Mouse (Mus musculus): Measurements from ENCODE around the gene Adra2c. TPM values are rescaled to one million over a fixed set of nuclear protein-coding genes. Genes with fewer than 3 reads are reported as not detected.

Gene Adra2c
- polyA plus RNA-seq (2012) = not detected in 2 replicates

DNA sequence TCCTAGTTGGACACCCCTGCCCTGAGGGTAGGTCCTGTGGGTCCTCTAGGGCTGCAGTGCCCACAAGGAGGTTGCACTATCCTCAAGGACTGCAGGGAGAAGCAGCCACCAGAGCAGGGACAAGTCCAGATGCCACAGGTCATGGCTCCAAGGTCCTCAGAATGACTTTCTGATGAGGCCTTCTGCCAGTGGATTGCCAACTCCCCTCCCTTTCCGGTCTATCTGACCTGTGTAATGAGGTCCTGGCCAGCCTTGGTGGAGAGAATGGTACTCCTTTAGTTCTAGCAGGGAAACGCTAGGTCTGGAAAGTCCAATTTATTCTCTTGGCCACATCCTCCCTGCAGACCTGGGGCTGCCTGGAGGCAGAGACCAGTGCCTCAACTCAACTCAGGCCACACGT, at the start of gene Adra2c:
Gene Adra2c (plus strand): TSS at position 301 of the 400 bp plus-strand sequence.
- Histone ChIP-seq H3K27me3 (ENCODE audit: control insufficient read depth) (peaks cover 66% of the 10 kb centered on the region), H3K36me3 (ENCODE audit: control insufficient read depth) (no peaks in the 10 kb centered on the region), H3K4me3 (replicated peaks) (no peak within 1 kb of the TSS), H3K4me1 (ENCODE audit: control insufficient read depth) (no peaks in the 10 kb centered on the region), H3K9me3 (ENCODE audit: control insufficient read depth, low read length) (peaks cover 6% of the 10 kb centered on the region; the same call in 1 of the 2 replicates)
- TF ChIP-seq TAL1 (IDR thresholded peaks at IDR 0.05; ENCODE audit: low read length) = no peak
- TF ChIP-seq GATA1 (IDR thresholded peaks at IDR 0.05; ENCODE audit: low read length) = no peak

DNA sequence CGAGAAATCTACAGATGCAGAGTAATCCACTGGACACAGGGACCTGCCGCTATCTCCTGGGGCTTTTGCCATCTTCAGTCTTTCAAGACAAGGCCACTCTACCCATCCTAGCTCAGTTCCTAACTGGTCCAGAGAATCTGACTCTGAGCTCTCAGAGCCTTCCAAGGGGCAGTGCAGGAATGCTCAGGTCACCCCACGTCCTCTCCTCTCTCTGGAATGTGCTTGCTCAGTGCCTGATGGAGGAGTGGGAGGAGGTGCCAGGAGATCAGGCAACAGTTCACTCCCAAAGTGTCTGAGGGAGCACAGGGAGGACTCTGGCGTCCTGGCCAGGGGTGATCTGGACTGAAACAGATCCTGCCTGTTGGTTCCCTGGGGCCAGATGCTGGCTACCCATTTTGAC, 45.0 kb upstream of the Adra2c start:
- no peak overlapping the region for H3K4me3 ChIP-seq (replicated peaks)

DNA sequence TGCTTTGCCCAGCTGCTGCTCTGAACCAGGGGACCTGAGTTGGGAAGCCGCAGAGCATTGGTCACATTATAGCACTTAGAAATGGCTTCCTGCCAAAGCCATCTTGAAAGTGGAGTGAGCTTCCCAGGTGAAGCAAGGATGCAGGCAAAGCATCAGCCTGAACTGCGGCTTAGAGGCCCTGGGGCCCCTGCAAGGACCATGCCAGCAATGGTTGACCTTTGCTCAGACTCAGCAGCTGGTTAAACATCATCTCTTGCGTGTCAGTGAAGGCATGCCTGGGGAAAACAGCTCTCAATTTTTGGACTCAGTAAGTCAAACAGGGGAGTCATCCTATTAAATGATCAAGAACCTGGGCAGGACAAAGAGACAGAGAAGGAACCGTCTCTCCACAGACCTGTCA, 40.4 kb upstream of the Adra2c start:
- Histone ChIP-seq H3K4me1 (ENCODE audit: control insufficient read depth) (no peaks in the 10 kb centered on the region), H3K9me3 (ENCODE audit: control insufficient read depth, low read length) (no peaks in the 10 kb centered on the region), H3K4me3 (replicated peaks) (no peak overlapping the region), H3K27me3 (ENCODE audit: control insufficient read depth) (no peaks in the 10 kb centered on the region), H3K36me3 (ENCODE audit: control insufficient read depth) (no peaks in the 10 kb centered on the region)
- TF ChIP-seq GATA1 (IDR thresholded peaks at IDR 0.05; ENCODE audit: low read length) (no peak), TAL1 (IDR thresholded peaks at IDR 0.05; ENCODE audit: low read length) (no peak)

More for the DNA sequence above, 45.0 kb upstream of the Adra2c start:
- Histone ChIP-seq H3K4me1 (ENCODE audit: control insufficient read depth) (no peaks in the 10 kb centered on the region), H3K27me3 (ENCODE audit: control insufficient read depth) (no peaks in the 10 kb centered on the region), H3K36me3 (ENCODE audit: control insufficient read depth) (no peaks in the 10 kb centered on the region), H3K9me3 (ENCODE audit: control insufficient read depth, low read length) (no peaks in the 10 kb centered on the region)
- TF ChIP-seq GATA1 (IDR thresholded peaks at IDR 0.05; ENCODE audit: low read length) = no peak
- TF ChIP-seq TAL1 (IDR thresholded peaks at IDR 0.05; ENCODE audit: low read length) = no peak

DNA sequence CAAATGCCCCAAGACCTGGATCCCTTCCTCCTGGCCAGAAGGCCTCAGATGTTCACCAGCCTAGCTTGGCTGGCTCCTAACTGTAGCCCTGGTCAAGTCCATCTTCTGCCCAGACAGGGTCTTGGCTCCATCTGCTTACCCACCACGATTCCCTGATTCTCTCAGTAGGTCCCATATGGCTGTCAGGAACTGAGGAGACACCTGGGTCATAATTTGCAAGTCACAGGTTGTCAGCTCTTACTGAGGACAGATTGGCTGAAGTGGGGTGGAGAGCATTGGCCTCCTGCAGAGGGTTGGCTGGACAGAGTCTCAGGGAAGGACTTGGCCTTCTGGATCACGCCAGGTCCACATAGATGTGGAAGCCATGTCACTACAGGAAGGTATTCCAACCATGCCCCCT, 39.5 kb upstream of the Adra2c start:
- Histone ChIP-seq H3K9me3 (ENCODE audit: control insufficient read depth, low read length) (no peaks in the 10 kb centered on the region), H3K36me3 (ENCODE audit: control insufficient read depth) (no peaks in the 10 kb centered on the region), H3K4me3 (replicated peaks) (no peak overlapping the region), H3K4me1 (ENCODE audit: control insufficient read depth) (no peaks in the 10 kb centered on the region), H3K27me3 (ENCODE audit: control insufficient read depth) (no peaks in the 10 kb centered on the region)
- no peak for TF ChIP-seq TAL1 (IDR thresholded peaks at IDR 0.05; ENCODE audit: low read length)

DNA sequence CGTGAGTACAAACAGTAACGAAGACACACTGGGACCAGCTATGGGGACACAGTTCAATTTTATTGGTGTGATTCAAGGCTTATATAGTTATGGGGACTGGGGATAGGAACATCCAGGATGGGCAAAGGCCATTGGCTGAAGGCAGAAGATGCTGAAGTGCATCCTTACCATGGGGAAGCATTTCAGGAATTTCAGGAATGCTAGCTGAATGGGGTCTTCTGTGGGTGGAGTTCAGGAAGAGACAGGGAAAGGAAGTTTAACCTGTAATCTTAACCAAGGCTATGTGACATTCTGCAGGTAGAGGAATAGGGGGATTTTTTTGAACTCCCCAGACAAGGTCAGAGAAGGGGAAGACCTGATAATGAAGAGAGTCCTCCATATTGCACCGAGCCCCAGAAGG, 36.6 kb upstream of the Adra2c start:
- Histone ChIP-seq H3K4me3 (replicated peaks) (no peak overlapping the region), H3K9me3 (ENCODE audit: control insufficient read depth, low read length) (no peaks in the 10 kb centered on the region), H3K36me3 (ENCODE audit: control insufficient read depth) (no peaks in the 10 kb centered on the region), H3K27me3 (ENCODE audit: control insufficient read depth) (no peaks in the 10 kb centered on the region), H3K4me1 (ENCODE audit: control insufficient read depth) (no peaks in the 10 kb centered on the region)
- TF ChIP-seq GATA1 (IDR thresholded peaks at IDR 0.05; ENCODE audit: low read length) = no peak
- no peak for TF ChIP-seq TAL1 (IDR thresholded peaks at IDR 0.05; ENCODE audit: low read length)

DNA sequence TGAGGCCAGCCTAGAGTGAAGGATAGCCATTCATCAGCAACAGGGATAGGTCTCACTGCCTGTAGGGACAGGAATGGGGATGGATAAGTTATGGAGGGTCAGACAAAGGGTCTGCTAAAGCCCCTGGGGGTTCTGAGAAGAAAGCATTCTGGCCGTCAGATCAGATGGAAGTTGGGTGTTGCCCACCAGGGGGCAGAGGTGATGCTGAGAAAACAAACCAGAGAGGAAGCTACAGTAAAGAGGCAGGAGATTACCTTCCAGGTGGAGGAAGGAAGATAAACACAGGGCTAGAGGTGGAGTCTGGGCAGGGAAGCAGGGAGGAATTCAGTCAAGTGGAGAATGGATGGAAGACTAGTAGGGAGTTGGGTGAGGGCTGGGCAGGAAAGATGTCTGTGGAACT, 33.9 kb upstream of the Adra2c start:
- Histone ChIP-seq H3K27me3 (ENCODE audit: control insufficient read depth) (no peaks in the 10 kb centered on the region), H3K4me3 (replicated peaks) (no peak overlapping the region)

DNA sequence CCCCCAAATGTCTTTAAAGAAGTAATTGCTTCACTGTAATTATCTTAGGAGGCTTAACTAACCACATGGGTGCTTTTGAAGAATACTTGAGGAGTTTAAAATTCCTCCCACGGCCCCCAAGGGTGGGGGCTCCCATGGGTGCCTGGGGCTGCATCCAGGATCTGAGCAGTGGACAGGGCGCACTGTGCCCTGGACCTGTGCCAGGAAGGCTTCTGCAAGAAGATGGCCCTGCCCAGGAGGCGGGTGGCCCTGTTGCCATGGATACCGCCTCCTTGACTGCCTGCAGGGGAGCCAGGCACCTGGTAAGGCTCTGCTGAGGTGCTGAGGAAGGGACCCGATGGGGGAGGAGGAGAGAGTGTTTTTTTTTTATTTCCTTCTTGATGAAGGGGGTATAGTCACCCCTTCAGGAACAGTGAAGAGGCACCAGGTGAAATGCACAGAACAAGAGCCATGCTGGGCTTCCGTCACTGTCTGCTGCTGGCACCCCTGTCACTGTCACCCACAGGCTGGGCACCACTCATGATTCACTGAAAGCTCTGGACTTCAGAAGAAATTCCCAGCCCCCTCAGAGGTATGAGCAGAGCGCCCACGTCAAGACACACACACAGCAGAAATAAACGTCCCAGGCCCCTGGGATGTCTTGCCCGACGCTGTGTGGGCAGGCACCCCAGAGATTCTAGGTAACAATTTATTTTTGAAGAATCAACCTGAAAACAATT, 32.4 kb upstream of the Adra2c start:
- no peak overlapping the region for H3K4me3 ChIP-seq (replicated peaks)
- H3K36me3 ChIP-seq (ENCODE audit: control insufficient read depth) = no peaks in the 10 kb centered on the region
- H3K9me3 ChIP-seq (ENCODE audit: control insufficient read depth, low read length) = no peaks in the 10 kb centered on the region
- H3K4me1 ChIP-seq (ENCODE audit: control insufficient read depth) = no peaks in the 10 kb centered on the region
- TF ChIP-seq GATA1 (IDR thresholded peaks at IDR 0.05; ENCODE audit: low read length) (no peak), TAL1 (IDR thresholded peaks at IDR 0.05; ENCODE audit: low read length) (no peak)
- H3K27me3 ChIP-seq (ENCODE audit: control insufficient read depth) = no peaks in the 10 kb centered on the region

More for the DNA sequence above, 33.9 kb upstream of the Adra2c start:
- no peak for TF ChIP-seq TAL1 (IDR thresholded peaks at IDR 0.05; ENCODE audit: low read length)
- no peak for TF ChIP-seq GATA1 (IDR thresholded peaks at IDR 0.05; ENCODE audit: low read length)
- Histone ChIP-seq H3K36me3 (ENCODE audit: control insufficient read depth) (no peaks in the 10 kb centered on the region), H3K9me3 (ENCODE audit: control insufficient read depth, low read length) (no peaks in the 10 kb centered on the region), H3K4me1 (ENCODE audit: control insufficient read depth) (no peaks in the 10 kb centered on the region)

DNA sequence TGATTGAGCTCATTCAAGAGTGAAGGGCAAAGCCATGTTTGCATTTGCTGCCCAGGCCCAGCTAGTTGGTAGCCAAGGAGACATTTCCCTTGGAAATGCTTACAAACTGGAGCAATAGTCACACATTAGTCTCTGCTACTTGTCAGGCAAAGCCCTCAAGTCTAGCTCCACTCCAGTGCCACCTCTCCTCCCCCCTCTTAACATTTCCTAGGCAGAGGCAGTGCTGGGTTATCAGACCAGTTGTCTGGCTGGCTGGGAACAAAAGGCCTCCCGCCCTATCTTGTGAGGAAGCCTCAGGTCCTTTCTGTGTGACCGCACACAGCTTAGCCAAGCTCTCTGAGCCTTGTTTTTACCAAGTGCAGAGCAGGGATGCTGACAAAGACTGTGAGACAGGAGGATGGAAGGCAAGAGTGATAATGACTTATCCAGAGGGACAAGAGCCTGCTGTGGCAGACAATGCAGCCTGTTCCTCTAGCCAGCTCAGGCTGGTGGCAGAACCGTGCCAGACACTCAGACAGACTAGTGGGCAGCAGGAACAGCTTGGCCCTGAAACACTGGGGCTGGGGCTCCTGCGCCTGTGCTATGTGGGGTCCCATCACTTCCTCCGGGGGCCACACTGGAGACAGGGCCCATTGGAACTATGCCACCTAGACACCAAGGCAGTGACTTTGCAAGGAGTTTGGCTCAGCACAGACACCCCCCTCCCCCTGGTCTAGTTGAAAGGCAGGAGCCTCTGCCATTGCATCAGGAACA, 23.0 kb upstream of the Adra2c start:
- Histone ChIP-seq H3K27me3 (ENCODE audit: control insufficient read depth) (no peaks in the 10 kb centered on the region), H3K4me1 (ENCODE audit: control insufficient read depth) (no peaks in the 10 kb centered on the region), H3K36me3 (ENCODE audit: control insufficient read depth) (no peaks in the 10 kb centered on the region), H3K9me3 (ENCODE audit: control insufficient read depth, low read length) (no peaks in the 10 kb centered on the region), H3K4me3 (replicated peaks) (no peak overlapping the region)
- TF ChIP-seq GATA1 (IDR thresholded peaks at IDR 0.05; ENCODE audit: low read length) (no peak), TAL1 (IDR thresholded peaks at IDR 0.05; ENCODE audit: low read length) (no peak)

DNA sequence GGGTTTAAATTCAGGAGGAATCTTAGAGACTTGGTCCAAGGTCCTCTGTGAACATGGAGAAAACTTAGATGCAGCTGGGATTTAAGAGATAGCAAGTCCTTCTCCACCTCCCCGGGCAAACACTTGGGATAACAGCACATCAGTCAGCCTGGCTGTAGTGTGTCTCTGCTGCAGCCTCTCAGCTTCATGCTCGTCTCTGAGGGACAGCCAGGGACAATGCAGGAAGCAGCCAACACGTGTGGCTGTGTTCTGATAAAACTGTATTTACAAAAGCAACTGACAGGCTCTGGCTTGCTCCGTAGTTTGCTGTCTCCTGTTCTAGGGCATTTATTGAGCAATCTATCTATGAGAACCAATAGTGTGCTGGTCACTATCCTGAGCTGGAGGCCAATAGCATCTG, 14.4 kb upstream of the Adra2c start:
- H3K4me3 ChIP-seq (replicated peaks) = no peak overlapping the region
- no peaks in the 10 kb centered on the region for H3K4me1 ChIP-seq (ENCODE audit: control insufficient read depth)
- TF ChIP-seq GATA1 (IDR thresholded peaks at IDR 0.05; ENCODE audit: low read length) (no peak), TAL1 (IDR thresholded peaks at IDR 0.05; ENCODE audit: low read length) (no peak)
- H3K27me3 ChIP-seq (ENCODE audit: control insufficient read depth) = peaks cover 2% of the 10 kb centered on the region; the same call in 1 of the 2 replicates
- H3K9me3 ChIP-seq (ENCODE audit: control insufficient read depth, low read length) = no peaks in the 10 kb centered on the region
- H3K36me3 ChIP-seq (ENCODE audit: control insufficient read depth) = no peaks in the 10 kb centered on the region

Data from erythroblast, embryonic 14.5 days (primary cell).